Mouse (Mus musculus) liver, embryonic 15.5 days (tissue): ENCODE results near the gene Gpatch2l. TPM values are rescaled to one million over a fixed set of nuclear protein-coding genes. Genes with fewer than 3 reads are reported as not detected.

Experiments
- ATAC-seq: fragments of 200-750 bp; cut with Nextera tagmentation; 2 replicates; pipeline ENCODE4 v1.8.0; 2017; ENCODE audit warnings: moderate number of reproducible peaks, mild to moderate bottlenecking, moderate library complexity; ENCODE audit not compliant: insufficient read depth
- H3K27ac ChIP-seq: fragments of 300-500 bp; sonication (generic); replicated peaks from 2 replicates; pipeline ENCODE4 v1.5.1; 2015; ENCODE audit warnings: mild to moderate bottlenecking, inconsistent platforms
- H3K27me3 ChIP-seq: fragments of 300-500 bp; sonication (generic); 2 replicates; pipeline ENCODE4 v1.6.1; 2015; ENCODE audit warnings: mild to moderate bottlenecking, inconsistent platforms
- H3K36me3 ChIP-seq: fragments of 300-500 bp; sonication (generic); replicated peaks from 2 replicates; pipeline ENCODE4 v1.6.1; 2015; ENCODE audit warnings: moderate library complexity, mild to moderate bottlenecking, inconsistent platforms
- H3K4me1 ChIP-seq: fragments of 300-500 bp; sonication (generic); replicated peaks from 2 replicates; pipeline ENCODE4 v1.6.1; 2015; ENCODE audit warnings: inconsistent platforms
- H3K4me2 ChIP-seq: fragments of 300-500 bp; sonication (generic); 2 replicates; pipeline ENCODE4 v1.6.1; 2015; ENCODE audit warnings: moderate library complexity, mild to moderate bottlenecking, inconsistent platforms
- H3K4me3 ChIP-seq: fragments of 300-500 bp; sonication (generic); replicated peaks from 2 replicates; pipeline ENCODE4 v1.5.1; 2015; ENCODE audit warnings: mild to moderate bottlenecking, inconsistent platforms
- H3K9ac ChIP-seq: fragments of 300-500 bp; sonication (generic); 2 replicates; pipeline ENCODE4 v1.6.1; 2015; ENCODE audit warnings: moderate library complexity, mild to moderate bottlenecking, inconsistent platforms
- H3K9me3 ChIP-seq: fragments of 300-500 bp; sonication (generic); replicated peaks from 2 replicates; pipeline ENCODE4 v1.6.1; 2016; ENCODE audit warnings: inconsistent platforms
- WGBS: fragments of 180-500 bp; shearing (Covaris S2); methylation state at CpG from one replicate; pipeline ENCODE4 v1.1.7; 2015; ENCODE audit warnings: mixed read lengths; ENCODE audit not compliant: insufficient replicate concordance; 5-methylcytosine and 5-hydroxymethylcytosine counted together
- polyA plus RNA-seq: library from polyadenylated mRNA; unstranded; fragments of >200 nt; fragmentation: Nextera tagmentation; extraction: Ambion mirVana; gene quantifications from 2 replicates; pipeline ENCODE4 v1.2.1, GENCODE M21; 2015

The Gpatch2l gene
- 6.0 and 6.2 TPM in 2 replicates for polyA plus RNA-seq

DNA sequence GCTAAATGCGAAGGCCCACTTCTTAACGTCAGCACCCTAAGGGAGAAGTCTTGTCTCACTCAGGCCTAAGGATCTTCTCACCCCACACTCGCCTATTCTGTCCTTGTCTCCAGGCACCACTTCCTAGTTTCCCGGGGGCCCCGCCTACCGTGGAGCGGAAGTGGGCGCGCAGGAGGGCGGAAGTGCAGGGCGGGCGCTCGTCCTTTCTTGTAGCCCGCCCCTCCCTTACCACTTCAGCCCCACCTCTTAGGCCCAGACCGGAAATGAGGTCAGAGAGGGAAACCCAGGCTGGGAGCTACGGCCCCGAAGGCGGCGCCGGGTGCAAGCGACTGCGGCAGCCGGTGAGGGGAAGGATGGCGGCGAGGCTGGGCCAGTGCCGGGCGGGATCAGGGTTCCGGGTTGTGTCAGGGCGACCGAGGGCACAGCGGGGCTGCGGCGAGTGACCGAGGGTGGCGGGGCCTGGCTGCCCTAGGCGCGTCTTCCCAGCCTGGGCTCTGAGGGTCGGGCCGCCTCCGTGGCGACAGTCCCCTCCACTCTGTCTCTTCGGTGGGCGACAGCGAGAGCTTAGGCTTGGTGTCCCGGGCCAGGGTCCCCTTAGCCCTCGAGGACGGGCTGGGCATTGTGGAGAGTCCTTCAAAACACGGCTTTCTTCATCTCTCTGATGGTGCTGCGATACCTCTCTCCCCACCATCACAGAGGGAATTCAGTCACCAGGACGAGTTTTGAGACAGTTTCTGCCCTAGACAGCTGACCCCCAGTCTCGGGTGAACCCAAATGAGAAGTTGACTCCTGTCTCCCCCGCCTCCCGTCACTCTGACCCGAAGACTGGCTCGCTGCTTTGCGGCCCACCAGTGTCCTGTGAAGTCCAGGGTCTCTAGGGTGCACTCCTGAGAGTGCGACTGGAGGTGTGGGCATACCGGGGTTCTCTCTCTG lies at the start of gene Gpatch2l:
Gene Gpatch2l (plus strand): TSS at position 255 of the 933 bp plus-strand sequence.
- WGBS, result under 1% methylated on average over 58 of the region's 58 CpGs

DNA sequence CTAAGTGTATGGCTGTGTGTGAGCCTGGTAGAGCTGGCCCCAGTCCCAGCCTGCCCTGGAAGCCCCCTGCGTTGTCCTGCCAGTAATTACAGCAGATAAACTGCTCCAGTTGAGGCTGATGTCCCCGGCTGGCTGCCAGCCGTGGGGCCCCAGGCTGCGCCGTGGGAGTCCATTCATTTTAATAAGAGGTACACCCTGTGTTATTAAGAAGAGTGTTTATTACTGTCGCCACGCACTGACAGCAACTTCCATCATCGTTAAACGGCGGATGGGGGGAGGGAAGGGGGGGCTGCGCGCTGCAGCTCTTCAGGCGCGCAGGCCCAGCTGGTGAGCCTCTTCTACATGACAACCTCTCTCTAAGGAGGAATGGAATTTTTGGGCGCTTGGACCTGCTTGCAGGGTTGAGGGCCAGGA lies 49.6 kb upstream of the Gpatch2l start:
- Histone ChIP-seq H3K4me2 (no peak overlapping the region), H3K9ac (no peak overlapping the region), H3K36me3 (no peaks in the 10 kb centered on the region), H3K4me3 (no peak overlapping the region), H3K4me1 (no peaks in the 10 kb centered on the region), H3K9me3 (no peaks in the 10 kb centered on the region), H3K27ac (no peak overlapping the region), H3K27me3 (no peaks in the 10 kb centered on the region)
- ATAC-seq, result no peak
- WGBS, result 64% methylated on average over 15 of the region's 15 CpGs

More for the DNA sequence above, at the start of gene Gpatch2l:
- peak within 1 kb of the TSS; percentile 74 for H3K4me3 ChIP-seq
- peaks cover 21% of the 10 kb centered on the region for H3K36me3 ChIP-seq
- no peaks in the 10 kb centered on the region for H3K27me3 ChIP-seq
- no peaks in the 10 kb centered on the region for H3K9me3 ChIP-seq
- peaks cover 36% of the 10 kb centered on the region for H3K4me1 ChIP-seq
- H3K4me2 ChIP-seq, result peak within 1 kb of the TSS; percentile 77
- peak within 1 kb of the TSS; percentile 79 for H3K27ac ChIP-seq
- peak within 1 kb of the TSS; percentile 88 for H3K9ac ChIP-seq
- peak; percentile 99 for ATAC-seq

GRCm38 (mm10) chr12:86196944-86197343 lies 44.7 kb upstream of the Gpatch2l start:
- H3K9me3 ChIP-seq, result no peaks in the 10 kb centered on the region
- H3K9ac ChIP-seq, result no peak overlapping the region
- H3K4me1 ChIP-seq, result no peaks in the 10 kb centered on the region
- 63% methylated on average over 7 of the region's 7 CpGs for WGBS
- no peak overlapping the region for H3K4me2 ChIP-seq
- no peak overlapping the region for H3K4me3 ChIP-seq
- H3K36me3 ChIP-seq, result no peaks in the 10 kb centered on the region
- no peak for ATAC-seq
- no peaks in the 10 kb centered on the region for H3K27me3 ChIP-seq
- no peak overlapping the region for H3K27ac ChIP-seq

DNA sequence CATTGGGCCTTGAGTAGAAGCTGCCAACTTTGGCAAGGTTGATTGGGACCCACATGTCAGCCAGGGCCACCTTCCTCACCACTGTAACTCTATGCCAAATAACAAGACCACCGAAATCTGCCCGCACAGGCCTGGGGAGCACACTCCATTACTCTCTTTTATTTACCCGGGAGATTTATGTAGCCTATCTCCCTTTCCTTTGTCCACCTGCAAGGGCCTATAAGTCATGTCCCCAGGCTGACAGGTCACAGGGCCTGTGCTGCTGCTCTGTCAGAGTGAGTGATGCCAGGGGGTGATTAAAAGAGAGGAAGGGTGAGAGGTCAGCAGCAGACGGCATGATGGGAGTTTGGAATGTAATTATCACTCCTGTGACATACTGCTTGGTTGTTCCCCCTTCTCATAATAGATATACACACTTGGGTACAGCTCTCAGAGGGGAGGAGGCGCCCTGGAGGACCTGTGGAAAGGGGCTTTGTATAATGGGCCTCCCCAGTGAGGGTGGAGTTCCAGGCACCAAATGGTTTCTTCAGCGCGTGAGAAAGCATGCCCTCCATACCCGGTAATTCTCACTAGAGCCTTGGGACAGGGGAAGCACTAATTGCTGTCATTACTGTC lies 38.1 kb upstream of the Gpatch2l start:
- H3K9me3 ChIP-seq, result no peaks in the 10 kb centered on the region
- H3K27ac ChIP-seq, result no peak overlapping the region
- no peaks in the 10 kb centered on the region for H3K36me3 ChIP-seq
- no peak overlapping the region for H3K4me2 ChIP-seq
- H3K4me1 ChIP-seq, result no peaks in the 10 kb centered on the region
- no peaks in the 10 kb centered on the region for H3K27me3 ChIP-seq
- no peak for ATAC-seq
- no peak overlapping the region for H3K4me3 ChIP-seq
- WGBS, result 36% methylated on average over 8 of the region's 8 CpGs
- no peak overlapping the region for H3K9ac ChIP-seq

- Histone ChIP-seq H3K36me3 (no peaks in the 10 kb centered on the region), H3K9me3 (no peaks in the 10 kb centered on the region), H3K4me1 (no peaks in the 10 kb centered on the region), H3K9ac (no peak overlapping the region), H3K4me3 (no peak overlapping the region), H3K27me3 (peaks cover 69% of the 10 kb centered on the region), H3K4me2 (no peak overlapping the region), H3K27ac (no peak overlapping the region)
- ATAC-seq, result no peak
- WGBS, result 6% methylated on average over 19 of the region's 19 CpGs
Observed at GRCm38 (mm10) chr12:86211099-86211520, 30.5 kb upstream of the Gpatch2l start.

GRCm38 (mm10) chr12:86212693-86213470 lies 28.8 kb upstream of the Gpatch2l start:
- no peak overlapping the region for H3K27ac ChIP-seq
- WGBS, result 38% methylated on average over 15 of the region's 15 CpGs
- peaks cover 9% of the 10 kb centered on the region for H3K4me1 ChIP-seq
- H3K4me3 ChIP-seq, result no peak overlapping the region
- H3K27me3 ChIP-seq, result peaks cover 83% of the 10 kb centered on the region
- ATAC-seq, result no peak
- no peak overlapping the region for H3K9ac ChIP-seq
- no peaks in the 10 kb centered on the region for H3K36me3 ChIP-seq
- H3K4me2 ChIP-seq, result no peak overlapping the region
- no peaks in the 10 kb centered on the region for H3K9me3 ChIP-seq

DNA sequence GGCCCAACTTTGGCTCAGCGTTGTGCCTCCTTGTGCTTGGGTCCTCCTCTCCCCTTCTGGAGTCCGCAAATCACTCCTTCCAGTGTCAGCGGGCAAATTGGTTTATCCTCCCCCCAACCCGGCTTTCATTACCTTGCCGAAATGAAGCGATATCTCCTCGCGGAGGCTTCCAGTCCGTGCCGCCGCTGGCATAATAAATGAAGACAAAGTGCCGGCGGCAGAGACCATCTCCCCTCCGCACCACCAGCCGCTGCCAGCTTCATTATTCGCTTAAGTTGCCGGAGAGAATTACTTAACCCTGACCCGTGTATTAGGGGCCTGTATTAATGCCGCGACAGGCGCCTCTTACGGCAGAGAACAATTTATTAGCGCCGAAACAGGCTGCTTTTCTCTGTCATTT lies 27.5 kb upstream of the Gpatch2l start:
- Histone ChIP-seq H3K9ac (no peak overlapping the region), H3K36me3 (no peaks in the 10 kb centered on the region), H3K4me1 (peaks cover 9% of the 10 kb centered on the region), H3K9me3 (no peaks in the 10 kb centered on the region), H3K27me3 (peaks cover 88% of the 10 kb centered on the region), H3K4me2 (no peak overlapping the region), H3K4me3 (no peak overlapping the region), H3K27ac (no peak overlapping the region)
- ATAC-seq, result no peak
- WGBS, result 15% methylated on average over 24 of the region's 24 CpGs

DNA sequence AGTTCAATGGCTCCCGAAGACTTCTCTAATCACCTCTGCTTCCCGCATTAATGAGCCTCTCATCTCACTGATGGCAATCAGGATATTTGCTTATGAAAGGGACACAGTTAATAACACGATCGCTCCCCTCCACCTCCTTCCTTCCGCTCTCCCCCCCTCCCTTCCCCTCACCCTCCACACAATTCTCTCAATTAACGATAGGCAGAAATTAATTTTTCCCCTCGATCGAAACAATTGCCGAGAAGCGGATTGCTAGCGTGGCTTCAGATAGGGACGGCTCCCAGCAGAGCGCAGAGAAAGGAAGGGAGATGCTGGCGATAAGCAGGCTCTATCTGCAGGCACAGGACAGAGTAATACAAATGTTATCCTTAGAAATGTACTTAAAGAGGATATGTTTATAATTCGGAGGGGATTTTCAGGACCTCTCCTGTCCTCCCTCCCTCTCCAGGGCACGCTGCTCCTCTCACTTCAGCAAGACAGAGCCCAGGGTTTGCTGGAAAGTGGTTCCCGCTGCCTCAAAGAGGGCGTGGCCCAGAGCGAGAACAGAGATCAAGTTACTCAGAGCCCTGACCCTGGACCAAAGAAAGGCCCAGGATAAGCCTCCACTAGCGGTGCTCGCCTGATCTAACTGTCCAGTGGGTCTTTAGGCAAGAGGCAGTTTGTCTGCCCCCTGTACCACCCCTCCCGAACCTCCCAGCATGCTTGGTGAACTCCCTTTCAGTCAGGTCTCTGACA lies 24.8 kb upstream of the Gpatch2l start:
- Histone ChIP-seq H3K4me2 (peak overlapping the region; percentile 46), H3K9me3 (no peaks in the 10 kb centered on the region), H3K4me3 (peak overlapping the region; percentile 5; the same call in 1 of the 2 replicates), H3K9ac (no peak overlapping the region), H3K27ac (no peak overlapping the region), H3K36me3 (no peaks in the 10 kb centered on the region), H3K4me1 (peaks cover 32% of the 10 kb centered on the region), H3K27me3 (peaks cover 89% of the 10 kb centered on the region)
- 3% methylated on average over 22 of the region's 22 CpGs for WGBS
- ATAC-seq, result no peak

GRCm38 (mm10) chr12:86220200-86221021 lies 21.2 kb upstream of the Gpatch2l start:
- Histone ChIP-seq H3K4me2 (peak overlapping the region; percentile 83), H3K27ac (peak overlapping the region; percentile 85), H3K4me3 (peak overlapping the region; percentile 55), H3K4me1 (peaks cover 34% of the 10 kb centered on the region), H3K36me3 (no peaks in the 10 kb centered on the region), H3K9ac (peak overlapping the region; percentile 52), H3K27me3 (peaks cover 56% of the 10 kb centered on the region), H3K9me3 (no peaks in the 10 kb centered on the region)
- peak; percentile 96 for ATAC-seq
- WGBS, result 8% methylated on average over 38 of the region's 38 CpGs
